Mouse (Mus musculus) left cerebral cortex, postnatal 14 days (tissue): ENCODE data around the gene Tgfbi. TPM values are rescaled to one million over a fixed set of nuclear protein-coding genes. Genes with fewer than 3 reads are reported as not detected.

Experiments
- DNase-seq, 2 experiments: peaks; one replicate each; pipeline ENCODE4 v3.0.0; 2021 to 2022; ENCODE audit warnings: low spot score in 2 of 2, mixed read lengths in 1 of 2
- intact Hi-C: fragments of 180-260 bp; cut with DNase I; formaldehyde crosslinking; loops from one replicate; pipeline ENCODE4 v1.15.1; 2025
- total RNA-seq, 2 experiments: library from RNA; stranded (reverse); gene quantifications; 2 replicates each; pipeline ENCODE4 v1.2.3; 2021

Tgfbi gene
- total RNA-seq, 2 experiments from 2014 or later, result 3.5 TPM

- intact Hi-C loops, result no loop called here
Measured at GRCm38 (mm10) chr13:56622201-56622757, 13.0 kb downstream of the Tgfbi start.

DNA sequence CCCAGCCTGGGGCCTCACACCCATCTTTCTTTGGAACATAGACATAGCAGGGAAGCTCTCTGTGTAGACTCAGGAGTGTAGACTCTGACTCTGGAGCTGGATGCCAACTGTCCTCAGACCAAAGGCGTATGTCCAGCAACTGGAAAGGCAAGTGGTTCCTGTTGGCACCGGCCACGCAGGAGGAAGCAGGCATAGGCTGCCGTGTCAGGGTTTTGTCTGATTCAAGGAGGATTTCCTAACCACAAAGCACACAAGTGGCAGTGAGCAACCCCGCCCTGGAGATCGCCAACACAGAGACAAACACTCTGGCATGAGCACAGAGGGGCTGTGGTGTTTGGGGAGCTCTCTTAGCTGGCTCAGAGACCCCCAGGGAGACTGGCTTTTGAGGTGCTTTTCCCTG lies 17.2 kb downstream of the Tgfbi start:
- intact Hi-C loops, result no loop called here
- DNase-seq, result peak in 1 of 2 experiments; percentile 6

More at GRCm38 (mm10) chr13:56622201-56622757, 13.0 kb downstream of the Tgfbi start:
- DNase-seq, result no peak

- no peak for DNase-seq
- intact Hi-C loops, result no loop called here
Measured at GRCm38 (mm10) chr13:56630081-56630480, 20.8 kb downstream of the Tgfbi start.

DNA sequence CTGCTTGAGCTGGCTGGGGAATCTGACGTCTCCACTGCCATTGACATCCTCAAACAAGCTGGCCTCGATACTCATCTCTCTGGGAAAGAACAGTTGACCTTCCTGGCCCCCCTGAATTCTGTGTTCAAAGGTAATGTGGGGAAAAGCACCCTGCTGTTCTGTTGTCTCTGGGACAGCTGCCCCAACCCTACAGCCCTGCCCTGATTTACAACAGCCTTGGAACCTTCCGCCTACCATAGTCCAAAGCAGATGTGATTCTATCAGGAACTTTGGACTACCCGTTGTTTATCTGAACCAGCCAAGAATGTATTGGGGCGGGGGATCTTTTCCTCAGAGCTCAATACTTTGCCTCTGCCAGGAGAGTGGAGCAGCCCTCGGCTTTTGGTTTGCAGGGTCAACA lies 21.2 kb downstream of the Tgfbi start:
- intact Hi-C loops, result no loop called here
- DNase-seq, result no peak

DNA sequence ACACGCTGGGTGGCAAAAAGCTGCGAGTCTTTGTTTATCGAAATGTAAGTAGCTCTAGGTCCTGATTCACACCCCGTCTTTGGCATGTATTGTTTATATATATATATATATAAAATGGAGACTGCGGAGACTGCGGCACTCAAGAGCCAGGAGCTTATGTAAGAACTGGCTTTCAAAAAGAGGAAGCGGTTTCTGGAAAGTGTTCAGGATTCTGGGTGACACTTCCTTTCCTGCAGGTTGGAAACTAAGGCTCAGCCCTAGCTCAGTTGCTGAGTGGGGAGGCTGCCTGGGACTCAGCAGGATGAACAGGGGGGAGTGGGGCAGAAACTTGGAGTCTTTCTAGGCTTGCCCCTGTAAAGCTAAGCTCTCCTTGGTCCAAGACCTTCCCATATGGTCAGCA lies 22.0 kb downstream of the Tgfbi start:
- peak in 1 of 2 experiments; percentile 10 for DNase-seq
- intact Hi-C loops, result no loop called here

DNA sequence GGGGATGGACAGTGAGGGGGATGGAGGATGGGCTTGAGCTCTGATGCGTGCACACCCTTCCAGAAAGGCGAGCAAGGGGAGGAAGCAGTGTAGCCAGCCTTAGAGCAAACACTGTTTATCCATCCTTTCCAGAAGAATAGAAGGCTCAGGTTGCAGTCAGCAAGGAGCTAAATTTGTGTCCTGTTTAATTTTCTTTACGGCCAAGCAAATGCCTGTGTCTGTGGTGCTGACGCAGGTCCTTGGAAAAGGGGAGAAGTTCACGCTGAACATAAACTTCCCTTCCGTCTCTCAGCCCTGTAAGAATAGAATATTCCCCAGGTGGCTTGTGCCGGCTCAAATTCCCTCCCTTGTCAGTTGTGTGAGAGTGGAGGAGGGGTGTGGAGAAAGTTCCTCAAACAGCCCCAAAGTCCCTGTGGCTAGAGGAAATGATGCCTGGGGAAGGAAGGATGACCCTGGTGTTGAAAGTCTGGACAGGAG lies 24.9 kb downstream of the Tgfbi start:
- DNase-seq, result no peak
- intact Hi-C loops, result no loop called here

DNA sequence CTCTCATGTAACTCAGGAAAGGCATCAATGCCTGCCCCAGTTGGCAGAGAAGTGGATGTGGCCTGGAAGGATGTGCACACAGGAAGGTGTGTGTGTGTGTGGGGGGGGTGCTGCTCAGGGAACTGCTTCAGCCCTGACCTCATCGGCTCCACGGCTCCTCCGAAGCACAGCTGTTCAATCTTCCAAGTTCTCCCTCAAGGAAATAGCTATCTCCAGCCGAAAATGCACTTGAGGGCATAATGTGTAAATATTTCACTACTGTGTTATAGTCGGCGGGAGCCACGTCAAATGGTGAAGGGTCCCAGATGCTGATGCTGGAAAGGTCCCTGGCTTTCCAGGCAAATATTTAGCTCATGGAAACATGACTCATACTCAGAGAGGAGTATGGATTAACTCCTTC lies 25.6 kb downstream of the Tgfbi start:
- intact Hi-C loops, result no loop called here
- no peak for DNase-seq

- intact Hi-C loops, result no loop called here
- no peak for DNase-seq
Measured at GRCm38 (mm10) chr13:56637027-56637426, 27.7 kb downstream of the Tgfbi start.

DNA sequence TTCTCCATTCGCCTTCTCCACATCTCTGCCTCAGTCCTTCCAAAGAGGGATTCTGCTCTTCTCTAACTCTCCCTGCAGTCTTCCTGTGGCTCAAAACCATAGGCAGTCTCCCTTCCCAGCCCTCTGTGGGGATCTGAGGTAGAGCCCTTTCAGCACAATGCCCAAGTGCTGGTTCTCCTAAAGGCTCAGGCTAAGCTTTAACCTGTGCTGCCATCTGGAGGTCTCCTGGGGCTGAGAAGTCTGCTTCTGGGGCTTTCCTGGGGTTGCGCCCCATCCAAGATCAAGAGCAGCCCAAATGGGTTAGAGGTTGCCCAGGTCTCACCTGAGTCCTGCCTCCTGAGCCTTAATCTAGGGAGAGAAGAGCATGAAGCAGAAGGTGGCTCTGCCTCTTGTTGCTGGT lies 32.4 kb downstream of the Tgfbi start:
- intact Hi-C loops, result loop anchor here (5.0 kb wide), 1 partner anchor 79 kb away; no protein-coding TSS in a partner anchor
- DNase-seq, result peak in 1 of 2 experiments; percentile 43

- DNase-seq, result no peak
- intact Hi-C loops, result loop anchor here (5.0 kb wide), 1 partner anchor 82 kb away; no protein-coding TSS in a partner anchor
Measured at GRCm38 (mm10) chr13:56644031-56644430, 34.7 kb downstream of the Tgfbi start.

DNA sequence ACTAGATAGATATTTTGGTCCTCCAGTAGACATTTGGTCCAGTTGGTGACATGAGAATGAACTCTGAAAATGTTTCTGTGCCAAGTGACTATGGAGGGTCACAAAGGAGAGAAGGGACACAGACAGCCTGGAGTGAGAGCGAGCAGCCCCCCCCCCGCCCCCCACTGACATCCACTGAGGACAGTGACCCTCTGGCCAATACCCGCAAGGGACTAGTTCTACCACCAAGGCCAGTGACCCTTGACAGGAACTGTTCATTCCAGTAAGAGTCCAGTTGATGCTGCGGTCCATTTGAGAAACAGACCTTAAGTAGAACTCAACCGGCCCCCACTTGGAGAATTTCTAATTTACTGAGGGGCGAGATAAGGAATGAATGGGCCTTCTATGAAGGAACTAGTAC lies 36.4 kb downstream of the Tgfbi start:
- intact Hi-C loops, result no loop called here
- DNase-seq, result no peak

- no peak for DNase-seq
- intact Hi-C loops, result no loop called here
Measured at GRCm38 (mm10) chr13:56647597-56648405, 38.5 kb downstream of the Tgfbi start.

DNA sequence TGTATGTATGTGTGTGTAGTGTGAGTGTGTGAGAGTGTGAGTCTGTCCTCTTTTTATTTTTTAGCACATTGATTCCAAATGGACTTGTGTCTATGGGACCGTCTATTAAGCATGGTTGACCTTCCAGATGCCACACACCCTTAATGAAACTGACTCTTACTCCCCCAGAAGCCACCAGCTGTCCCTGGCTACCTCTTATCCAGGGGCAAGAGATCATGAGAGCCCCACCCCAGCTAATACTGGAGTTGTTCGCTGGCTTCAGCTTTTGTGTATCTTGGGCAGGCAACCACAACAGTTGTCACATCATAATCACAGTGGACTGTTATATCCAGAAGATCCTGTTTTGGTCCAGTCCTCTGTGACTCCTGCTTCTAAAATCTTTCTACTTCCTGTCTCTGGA lies 40.7 kb downstream of the Tgfbi start:
- intact Hi-C loops, result loop anchor here (10.0 kb wide), 1 partner anchor 175 kb away; no protein-coding TSS in a partner anchor
- no peak for DNase-seq

DNA sequence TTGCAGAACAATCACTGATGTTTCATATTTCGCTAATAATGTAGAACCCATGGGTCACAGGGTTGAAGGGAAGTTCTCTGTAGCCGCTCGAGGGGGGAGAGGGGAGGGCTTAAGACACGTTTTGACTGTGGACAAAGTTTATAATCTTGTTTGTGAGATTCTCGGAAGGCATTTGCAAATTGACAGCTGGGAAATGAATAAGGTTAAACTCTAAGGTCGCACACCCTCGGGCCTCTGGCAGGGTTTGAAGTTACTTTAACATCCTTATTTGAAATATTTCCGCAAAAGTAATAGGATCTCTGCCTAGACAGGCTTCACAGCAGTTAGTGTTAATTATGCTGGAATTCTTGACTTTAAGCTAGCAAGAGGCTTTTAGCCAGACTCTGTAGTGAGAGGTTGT lies 43.1 kb downstream of the Tgfbi start:
- intact Hi-C loops, result loop anchor here (10.0 kb wide), 1 partner anchor 178 kb away; no protein-coding TSS in a partner anchor
- DNase-seq, result no peak

- intact Hi-C loops, result loop anchor here (10.0 kb wide), 1 partner anchor 179 kb away; no protein-coding TSS in a partner anchor
- no peak for DNase-seq
Measured at GRCm38 (mm10) chr13:56654176-56654575, 44.9 kb downstream of the Tgfbi start.

DNA sequence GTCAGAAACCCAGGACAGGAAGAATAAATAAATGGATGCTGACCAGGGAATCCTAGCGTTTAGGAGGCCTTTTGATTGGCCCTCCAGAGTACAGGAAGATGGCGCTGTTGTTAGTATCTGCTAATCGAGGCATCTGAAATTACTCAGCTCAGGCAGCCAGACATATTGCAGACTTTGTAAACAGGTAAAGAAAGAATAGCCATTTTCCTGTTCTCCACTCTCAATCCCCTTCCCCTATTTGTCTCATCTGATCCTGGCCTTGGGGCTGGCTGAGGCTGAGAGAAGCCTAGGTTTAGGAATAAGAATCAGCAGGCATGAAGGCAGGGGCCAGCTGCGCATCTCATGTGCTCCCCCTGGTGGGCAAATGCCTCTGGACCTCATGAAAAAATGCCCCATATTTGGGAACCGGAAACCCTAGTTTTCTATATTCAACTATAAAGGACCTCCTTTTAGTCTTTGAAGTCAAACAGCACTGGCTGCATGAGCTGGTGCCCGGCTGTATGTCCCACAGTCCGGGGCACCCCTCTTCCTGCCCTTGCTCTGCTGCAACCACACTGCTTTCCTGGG lies 48.7 kb downstream of the Tgfbi start:
- intact Hi-C loops, result loop anchor here (5.0 to 10.0 kb wide), 3 partner anchors 79 to 183 kb away; no protein-coding TSS in a partner anchor
- peak; percentile 60 to 81 for DNase-seq

- intact Hi-C loops, result loop anchor here (5.0 to 10.0 kb wide), 3 partner anchors 78 to 184 kb away; no protein-coding TSS in a partner anchor
- no peak for DNase-seq
Measured at GRCm38 (mm10) chr13:56658931-56659330, 49.6 kb downstream of the Tgfbi start.

DNA sequence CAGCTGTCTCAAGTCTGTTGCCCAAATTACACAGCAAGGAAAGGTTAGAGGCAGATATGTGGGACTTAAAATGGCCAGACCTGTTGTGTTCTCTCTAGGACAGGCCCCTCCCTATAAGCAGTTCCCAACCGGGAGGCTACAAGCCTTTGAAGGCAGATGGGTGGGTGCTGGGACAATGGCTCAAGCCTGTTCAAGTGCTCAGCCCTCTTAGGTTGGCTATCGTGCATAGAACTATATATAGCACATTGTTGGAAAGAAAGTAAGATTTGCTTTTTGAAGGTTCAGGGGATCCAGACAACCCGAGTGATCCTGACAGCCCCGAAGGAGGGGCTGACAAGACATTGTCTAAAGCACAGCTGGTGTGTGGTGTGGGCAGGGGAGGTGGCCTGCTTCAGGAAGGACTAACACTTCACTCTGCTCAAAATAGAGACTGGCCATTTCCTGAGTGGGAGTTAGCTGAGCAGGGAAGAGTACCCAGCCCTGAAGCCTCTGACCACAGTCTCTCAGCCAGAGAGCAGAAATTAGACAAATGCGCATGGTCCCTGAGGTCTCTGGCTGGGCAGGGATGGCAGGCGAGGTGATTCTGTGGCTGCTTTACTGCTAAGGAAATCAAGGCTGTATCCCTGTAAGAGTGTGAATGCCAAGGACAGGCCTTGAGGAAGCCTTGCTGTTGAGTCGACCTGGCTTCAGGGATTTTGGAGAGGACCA lies 52.7 kb downstream of the Tgfbi start:
- no peak for DNase-seq
- intact Hi-C loops, result no loop called here
